Mouse (Mus musculus): ENCODE data around the gene Cntrob.

GRCm38 (mm10) chr11:69257807-69258206 is 65.8 kb downstream of the Cntrob start:
- TF ChIP-seq CTCF (IDR thresholded peaks at IDR 0.05; ENCODE audit: extremely low read depth, insufficient read depth, insufficient read length, insufficient replicate concordance) (no peak), POLR2A (IDR thresholded peaks at IDR 0.05; ENCODE audit: low read depth, low read length) (no peak)

Data from spleen, adult 2 months (tissue).